Mouse (Mus musculus): ENCODE data around the gene Sfpq.
"Not testable (repeated sequence)": the region's sequence is repeated elsewhere in the genome, so short reads cannot be mapped to it uniquely, and the experiment has no call there.

The Sfpq gene

GRCm38 (mm10) chr4:127021151-127021945 is at the start of gene Sfpq:
Gene Sfpq (plus strand): TSS chr4:127021324.
- DNase-seq (ENCODE audit: low read depth, low spot score), result peak; percentile 98

GRCm38 (mm10) chr4:126977467-126977866 is 43.7 kb upstream of the Sfpq start:
- DNase-seq (ENCODE audit: low read depth, low spot score), result peak; percentile 21

- no peak for DNase-seq (ENCODE audit: low read depth, low spot score)
Observed at GRCm38 (mm10) chr4:126978706-126979105, 42.4 kb upstream of the Sfpq start.

GRCm38 (mm10) chr4:126983321-126983720 is 37.8 kb upstream of the Sfpq start:
- no peak for DNase-seq (ENCODE audit: low read depth, low spot score)

- DNase-seq (ENCODE audit: low read depth, low spot score), result not testable (repeated sequence)
Observed at GRCm38 (mm10) chr4:126983736-126984525, 37.2 kb upstream of the Sfpq start.

- DNase-seq (ENCODE audit: low read depth, low spot score), result no peak
Observed at GRCm38 (mm10) chr4:126986768-126987167, 34.4 kb upstream of the Sfpq start.

GRCm38 (mm10) chr4:126988503-126988902 is 32.6 kb upstream of the Sfpq start:
- DNase-seq (ENCODE audit: low read depth, low spot score), result no peak

- DNase-seq (ENCODE audit: low read depth, low spot score), result no peak
Observed at GRCm38 (mm10) chr4:126990553-126990952, 30.6 kb upstream of the Sfpq start.

GRCm38 (mm10) chr4:126992356-126992755 is 28.8 kb upstream of the Sfpq start:
- DNase-seq (ENCODE audit: low read depth, low spot score), result peak; percentile 34

GRCm38 (mm10) chr4:126999372-126999771 is 21.8 kb upstream of the Sfpq start:
- not testable (repeated sequence) for DNase-seq (ENCODE audit: low read depth, low spot score)

- DNase-seq (ENCODE audit: low read depth, low spot score), result no peak
Observed at GRCm38 (mm10) chr4:127000601-127001105, 20.5 kb upstream of the Sfpq start.

GRCm38 (mm10) chr4:127004384-127004783 is 16.7 kb upstream of the Sfpq start:
- DNase-seq (ENCODE audit: low read depth, low spot score), result no peak

GRCm38 (mm10) chr4:127005113-127005936 is 15.8 kb upstream of the Sfpq start:
- peak; percentile 75 for DNase-seq (ENCODE audit: low read depth, low spot score)

- DNase-seq (ENCODE audit: low read depth, low spot score), result peak; percentile 86
Observed at GRCm38 (mm10) chr4:127015294-127015993, 5.7 kb upstream of the Sfpq start.

GRCm38 (mm10) chr4:127016366-127016765 is 4.8 kb upstream of the Sfpq start:
- DNase-seq (ENCODE audit: low read depth, low spot score), result no peak

GRCm38 (mm10) chr4:127020411-127021150 is 543 bp upstream of the Sfpq start:
- no peak for DNase-seq (ENCODE audit: low read depth, low spot score)

- DNase-seq (ENCODE audit: low read depth, low spot score), result peak; percentile 95
Observed at GRCm38 (mm10) chr4:127021989-127022626, 984 bp downstream of the Sfpq start.

- no peak for DNase-seq (ENCODE audit: low read depth, low spot score)
Observed at GRCm38 (mm10) chr4:127023201-127023600, 2.1 kb downstream of the Sfpq start.

- DNase-seq (ENCODE audit: low read depth, low spot score), result no peak
Observed at GRCm38 (mm10) chr4:127024240-127024639, 3.1 kb downstream of the Sfpq start.

- no peak for DNase-seq (ENCODE audit: low read depth, low spot score)
Observed at GRCm38 (mm10) chr4:127026826-127027225, 5.7 kb downstream of the Sfpq start.
